Comparison of ENCODE assay signal across 8 mouse cellular contexts in genomic region chr11:60729217-60729641, GRCm38 (mm10). TPM values are rescaled to one million over a fixed set of nuclear protein-coding genes. Genes with fewer than 3 reads are reported as not detected.
DNase-seq lines count a peak whose midpoint lies in the region; ATAC-seq lines count a peak whose summit lies in the region.

No protein-coding gene starts in this region.

- no peaks in the 10 kb centered on the region for H3K9me3 ChIP-seq in forebrain, embryonic 14.5 days (replicated peaks; ENCODE audit: control insufficient read depth, low read length)
- no peaks in the 10 kb centered on the region for H3K9me3 ChIP-seq in kidney, embryonic 16.5 days (ENCODE audit: low read length)
- H3K9me3 ChIP-seq in midbrain, embryonic 16.5 days (replicated peaks; ENCODE audit: control insufficient read depth, low read length, poor library complexity, severe bottlenecking), result no peaks in the 10 kb centered on the region

- DNase-seq in ovary, postnatal 36 days (ENCODE audit: low spot score), result peak; percentile 23
- no peak for DNase-seq in ovary, postnatal 14 days (ENCODE audit: low spot score)
- DNase-seq in forebrain, embryonic 14.5 days (ENCODE audit: low spot score), result no peak
- DNase-seq in frontal cortex, postnatal 14 days (ENCODE audit: low spot score in 2 of 2), result no peak
- no peak for DNase-seq in urinary bladder, postnatal 36 days (ENCODE audit: low spot score in 2 of 2)
- no peak for DNase-seq in thymus, postnatal 25 days

- H3K4me3 ChIP-seq in forebrain, embryonic 14.5 days (ENCODE audit: low read depth, low read length), result peak overlapping the region; percentile 65
- H3K4me3 ChIP-seq in kidney, embryonic 16.5 days (ENCODE audit: low read length), result peak overlapping the region; percentile 75
- H3K4me3 ChIP-seq in midbrain, embryonic 16.5 days (ENCODE audit: low read depth, low read length), result peak overlapping the region; percentile 87

- H3K36me3 ChIP-seq in forebrain, embryonic 14.5 days (ENCODE audit: control insufficient read depth, insufficient read depth, low read length), result peaks cover 42% of the 10 kb centered on the region
- H3K36me3 ChIP-seq in kidney, embryonic 16.5 days (ENCODE audit: insufficient read depth, low read length), result peaks cover 20% of the 10 kb centered on the region
- H3K36me3 ChIP-seq in midbrain, embryonic 16.5 days (ENCODE audit: control insufficient read depth, insufficient read depth, low read length), result peaks cover 9% of the 10 kb centered on the region

- no peak overlapping the region; the same call in 1 of the 2 replicates for H3K9ac ChIP-seq in forebrain, embryonic 14.5 days (ENCODE audit: low read length)
- H3K9ac ChIP-seq in kidney, embryonic 16.5 days (replicated peaks; ENCODE audit: low read length), result peak overlapping the region; percentile 75
- no peak overlapping the region for H3K9ac ChIP-seq in midbrain, embryonic 16.5 days (ENCODE audit: low read depth, low read length)

- H3K27me3 ChIP-seq in forebrain, embryonic 14.5 days (replicated peaks; ENCODE audit: control insufficient read depth, insufficient read depth, low read length), result no peaks in the 10 kb centered on the region
- H3K27me3 ChIP-seq in kidney, embryonic 16.5 days (ENCODE audit: insufficient read depth, low read length), result no peaks in the 10 kb centered on the region
- H3K27me3 ChIP-seq in midbrain, embryonic 16.5 days (ENCODE audit: control insufficient read depth, insufficient read depth, low read depth, low read length), result no peaks in the 10 kb centered on the region

- H3K27ac ChIP-seq in forebrain, embryonic 14.5 days (ENCODE audit: low read depth, low read length), result no peak overlapping the region
- no peak overlapping the region for H3K27ac ChIP-seq in kidney, embryonic 16.5 days (ENCODE audit: low read length)
- no peak overlapping the region for H3K27ac ChIP-seq in midbrain, embryonic 16.5 days (ENCODE audit: low read length)

- H3K4me2 ChIP-seq in forebrain, embryonic 14.5 days (ENCODE audit: low read length), result peak overlapping the region; percentile 69
- H3K4me2 ChIP-seq in kidney, embryonic 16.5 days (replicated peaks; ENCODE audit: low read depth, low read length), result peak overlapping the region; percentile 79
- H3K4me2 ChIP-seq in midbrain, embryonic 16.5 days (ENCODE audit: low read length), result peak overlapping the region; percentile 50

- H3K4me1 ChIP-seq in forebrain, embryonic 14.5 days (ENCODE audit: control insufficient read depth, insufficient read depth, low read length), result peaks cover 16% of the 10 kb centered on the region
- H3K4me1 ChIP-seq in kidney, embryonic 16.5 days (ENCODE audit: insufficient read depth, low read length), result peaks cover 21% of the 10 kb centered on the region
- peaks cover 20% of the 10 kb centered on the region for H3K4me1 ChIP-seq in midbrain, embryonic 16.5 days (ENCODE audit: control insufficient read depth, insufficient read depth, low read length)

- 82% methylated on average over 6 of the region's 6 CpGs for WGBS in forebrain, embryonic 14.5 days
- 65% methylated on average over 6 of the region's 6 CpGs for WGBS in kidney, embryonic 16.5 days
- 80% methylated on average over 6 of the region's 6 CpGs for WGBS in midbrain, embryonic 16.5 days

- no peak for ATAC-seq in forebrain, embryonic 14.5 days
- no peak for ATAC-seq in kidney, embryonic 16.5 days (ENCODE audit: low FRiP score, low TSS enrichment)
- no peak for ATAC-seq in midbrain, embryonic 16.5 days

RNA-seq across cellular contexts. Expression of gene Mief2, which starts 1.0 kb away (rescaled TPM):
- 20.5 and 20.7 TPM in 2 replicates for polyA plus RNA-seq in forebrain, embryonic 14.5 days (2014; fragmentation: Nextera tagmentation; extraction: Ambion mirVana)
- polyA plus RNA-seq in kidney, embryonic 16.5 days (2015; fragmentation: Nextera tagmentation; extraction: Ambion mirVana), result 16.2 and 17.2 TPM in 2 replicates
- polyA plus RNA-seq in midbrain, embryonic 16.5 days (2015; fragmentation: Nextera tagmentation; extraction: Ambion mirVana), result 23.6 and 24.6 TPM in 2 replicates

RNA-seq across cellular contexts. Expression of gene Flii, which starts 2.2 kb away (rescaled TPM):
- 53.0 and 59.3 TPM in 2 replicates for polyA plus RNA-seq in forebrain, embryonic 14.5 days (2014; fragmentation: Nextera tagmentation; extraction: Ambion mirVana)
- polyA plus RNA-seq in kidney, embryonic 16.5 days (2015; fragmentation: Nextera tagmentation; extraction: Ambion mirVana), result 93.7 and 94.3 TPM in 2 replicates
- 78.5 and 79.2 TPM in 2 replicates for polyA plus RNA-seq in midbrain, embryonic 16.5 days (2015; fragmentation: Nextera tagmentation; extraction: Ambion mirVana)

RNA-seq across cellular contexts. Expression of gene Llgl1, which starts 29.7 kb away (rescaled TPM):
- 66.9 and 74.6 TPM in 2 replicates for polyA plus RNA-seq in forebrain, embryonic 14.5 days (2014; fragmentation: Nextera tagmentation; extraction: Ambion mirVana)
- polyA plus RNA-seq in kidney, embryonic 16.5 days (2015; fragmentation: Nextera tagmentation; extraction: Ambion mirVana), result 61.7 and 63.6 TPM in 2 replicates
- 44.4 and 46.8 TPM in 2 replicates for polyA plus RNA-seq in midbrain, embryonic 16.5 days (2015; fragmentation: Nextera tagmentation; extraction: Ambion mirVana)

RNA-seq across cellular contexts. Expression of gene Top3a, which starts 47.9 kb away (rescaled TPM):
- 7.3 and 9.5 TPM in 2 replicates for polyA plus RNA-seq in forebrain, embryonic 14.5 days (2014; fragmentation: Nextera tagmentation; extraction: Ambion mirVana)
- polyA plus RNA-seq in kidney, embryonic 16.5 days (2015; fragmentation: Nextera tagmentation; extraction: Ambion mirVana), result 17.1 and 19.6 TPM in 2 replicates
- polyA plus RNA-seq in midbrain, embryonic 16.5 days (2015; fragmentation: Nextera tagmentation; extraction: Ambion mirVana), result 8.0 and 8.4 TPM in 2 replicates

RNA-seq across cellular contexts. Expression of gene Smcr8, which starts 48.1 kb away (rescaled TPM):
- 7.9 and 8.5 TPM in 2 replicates for polyA plus RNA-seq in forebrain, embryonic 14.5 days (2014; fragmentation: Nextera tagmentation; extraction: Ambion mirVana)
- 6.6 and 7.6 TPM in 2 replicates for polyA plus RNA-seq in kidney, embryonic 16.5 days (2015; fragmentation: Nextera tagmentation; extraction: Ambion mirVana)
- polyA plus RNA-seq in midbrain, embryonic 16.5 days (2015; fragmentation: Nextera tagmentation; extraction: Ambion mirVana), result 6.0 and 6.4 TPM in 2 replicates
